Mouse (Mus musculus): Measurements from ENCODE around the gene Sept11.

The Sept11 gene

GRCm38 (mm10) chr5:93092857-93093622, at the start of gene Sept11:
Sept11 (plus strand) TSS chr5:93093437.
- in situ Hi-C loops (cut with MboI, MseI), result loop anchor here (5.0 to 10.0 kb wide), 4 partner anchors 64 to 174 kb away; partner anchors contain the start of gene Ccng2 (in 2 of the 2)

GRCm38 (mm10) chr5:93043688-93044583, 49.3 kb upstream of the Sept11 start:
- in situ Hi-C loops (cut with MboI, MseI), result no loop called here

GRCm38 (mm10) chr5:93044584-93045370, 48.5 kb upstream of the Sept11 start, which contains the start of gene Sowahb:
Sowahb (minus strand) TSS chr5:93045022.
- in situ Hi-C loops (cut with MboI, MseI), result no loop called here

GRCm38 (mm10) chr5:93045371-93045714, 47.9 kb upstream of the Sept11 start:
- in situ Hi-C loops (cut with MboI, MseI), result no loop called here

GRCm38 (mm10) chr5:93046306-93046845, 46.9 kb upstream of the Sept11 start:
- in situ Hi-C loops (cut with MboI, MseI), result no loop called here

GRCm38 (mm10) chr5:93048481-93049240, 44.6 kb upstream of the Sept11 start:
- in situ Hi-C loops (cut with MboI, MseI), result no loop called here

GRCm38 (mm10) chr5:93049971-93050370, 43.3 kb upstream of the Sept11 start:
- in situ Hi-C loops (cut with MboI, MseI), result no loop called here

GRCm38 (mm10) chr5:93051041-93051440, 42.2 kb upstream of the Sept11 start:
- in situ Hi-C loops (cut with MboI, MseI), result no loop called here

GRCm38 (mm10) chr5:93051951-93052350, 41.3 kb upstream of the Sept11 start:
- in situ Hi-C loops (cut with MboI, MseI), result no loop called here

GRCm38 (mm10) chr5:93053606-93054397, 39.4 kb upstream of the Sept11 start:
- in situ Hi-C loops (cut with MboI, MseI), result no loop called here

- in situ Hi-C loops (cut with MboI, MseI), result no loop called here
These were observed 32.4 kb upstream of the Sept11 start for GRCm38 (mm10) chr5:93060865-93061264.

- in situ Hi-C loops (cut with MboI, MseI), result no loop called here
These were observed 15.4 kb upstream of the Sept11 start for GRCm38 (mm10) chr5:93077661-93078323.

- in situ Hi-C loops (cut with MboI, MseI), result no loop called here
These were observed 13.6 kb upstream of the Sept11 start for GRCm38 (mm10) chr5:93079596-93079995.

GRCm38 (mm10) chr5:93085015-93085598, 8.1 kb upstream of the Sept11 start:
- in situ Hi-C loops (cut with MboI, MseI), result no loop called here

- in situ Hi-C loops (cut with MboI, MseI), result no loop called here
These were observed 7.3 kb upstream of the Sept11 start for GRCm38 (mm10) chr5:93085900-93086299.

GRCm38 (mm10) chr5:93091266-93091665, 2.0 kb upstream of the Sept11 start:
- in situ Hi-C loops (cut with MboI, MseI), result loop anchor here (5.0 to 10.0 kb wide), 4 partner anchors 66 to 176 kb away; partner anchors contain the start of gene Ccng2 (in 2 of the 2)

- in situ Hi-C loops (cut with MboI, MseI), result loop anchor here (5.0 to 10.0 kb wide), 4 partner anchors 65 to 175 kb away; partner anchors contain the start of gene Ccng2 (in 2 of the 2)
These were observed 973 bp upstream of the Sept11 start for GRCm38 (mm10) chr5:93092147-93092781.
